Mouse (Mus musculus) limb, embryonic 14.5 days (tissue): ENCODE results near the gene Muc20. TPM values are rescaled to one million over a fixed set of nuclear protein-coding genes. Genes with fewer than 3 reads are reported as not detected.

Source experiments
- ATAC-seq: fragments of 200-750 bp; cut with Nextera tagmentation; 2 replicates; pipeline ENCODE4 v1.8.0; 2017; ENCODE audit warnings: low read depth, moderate number of reproducible peaks, moderate TSS enrichment; ENCODE audit not compliant: low FRiP score
- DNase-seq: peaks from one replicate; pipeline ENCODE4 v3.0.0-alpha.2; 2015; ENCODE audit warnings: low spot score
- H3K27ac ChIP-seq: fragments of 300-500 bp; sonication (generic); replicated peaks from 2 replicates; pipeline ENCODE4 v1.5.1; 2014; ENCODE audit warnings: low read depth, mild to moderate bottlenecking, low read length, moderate library complexity, mixed read lengths
- H3K27me3 ChIP-seq: fragments of 300-500 bp; sonication (generic); 2 replicates; pipeline ENCODE4 v1.6.1; 2014; ENCODE audit warnings: low read length, mixed read lengths; ENCODE audit not compliant: control insufficient read depth, insufficient read depth
- H3K36me3 ChIP-seq: fragments of 300-500 bp; sonication (generic); 2 replicates; pipeline ENCODE4 v1.6.1; 2014; ENCODE audit warnings: mild to moderate bottlenecking, low read length, moderate library complexity, mixed read lengths; ENCODE audit not compliant: control insufficient read depth, insufficient read depth
- H3K4me1 ChIP-seq: fragments of 300-500 bp; sonication (generic); 2 replicates; pipeline ENCODE4 v1.6.1; 2014; ENCODE audit warnings: antibody characterized with exemption, low read length, mixed read lengths; ENCODE audit not compliant: control insufficient read depth, insufficient read depth
- H3K4me2 ChIP-seq: fragments of 300-500 bp; sonication (generic); replicated peaks from 2 replicates; pipeline ENCODE4 v1.6.1; 2014; ENCODE audit warnings: low read depth, mild to moderate bottlenecking, low read length, moderate library complexity; ENCODE audit not compliant: severe bottlenecking
- H3K4me3 ChIP-seq: fragments of 300-500 bp; sonication (generic); replicated peaks from 2 replicates; pipeline ENCODE4 v1.5.1; 2014; ENCODE audit warnings: low read length
- H3K9ac ChIP-seq: fragments of 300-500 bp; sonication (generic); 2 replicates; pipeline ENCODE4 v1.6.1; 2014; ENCODE audit warnings: mild to moderate bottlenecking, low read depth, low read length, moderate library complexity; ENCODE audit not compliant: severe bottlenecking
- H3K9me3 ChIP-seq: fragments of 300-500 bp; sonication (generic); 2 replicates; pipeline ENCODE4 v1.6.1; 2016; ENCODE audit warnings: low read length; ENCODE audit not compliant: control insufficient read depth
- POLR2A ChIP-seq: fragments of 200-500 bp; IDR thresholded peaks from 2 replicates; pipeline ENCODE4 v1.8.0; 2012; ENCODE audit warnings: inconsistent platforms, mild to moderate bottlenecking, moderate library complexity, borderline replicate concordance; ENCODE audit not compliant: insufficient read depth, insufficient read length; ENCODE audit errors: extremely low read depth
- polyA plus RNA-seq, 2 experiments: library from polyadenylated mRNA; depleted of rRNA in 1 of 2; stranded (reverse) in 1 of 2; unstranded in 1 of 2; fragments of >200 nt; fragmentation: Nextera tagmentation in 1 of 2; extraction: Ambion mirVana in 1 of 2; gene quantifications; 2 replicates each; pipeline versions ENCODE4 v1.2.1 to v1.2.3; 2012 to 2014

Gene Muc20
- polyA plus RNA-seq, 2 experiments = 0.11 to 0.12 TPM

DNA sequence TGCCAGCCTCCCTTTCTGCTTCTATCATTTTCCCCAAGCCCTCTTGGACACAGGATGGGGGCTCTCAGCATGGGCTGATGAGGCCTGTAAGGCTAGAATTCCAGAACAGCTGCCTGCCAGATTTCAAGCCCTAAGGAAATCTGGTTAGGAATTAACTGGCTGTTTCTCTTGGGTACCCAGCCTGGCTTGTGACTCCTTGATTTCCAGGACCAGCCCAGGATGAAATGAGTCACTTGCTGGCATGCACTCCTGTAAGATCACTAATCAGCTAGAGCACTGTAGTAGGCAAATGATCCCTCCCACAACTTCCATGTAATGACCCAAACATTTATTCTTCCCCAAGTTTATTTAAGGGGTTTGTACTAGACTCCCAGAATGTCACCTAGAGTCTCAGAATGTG, 69.0 kb downstream of the Muc20 start:
- H3K9ac ChIP-seq = no peak overlapping the region
- no peaks in the 10 kb centered on the region for H3K27me3 ChIP-seq
- no peak overlapping the region for H3K27ac ChIP-seq
- H3K4me3 ChIP-seq = no peak overlapping the region
- H3K4me2 ChIP-seq = no peak overlapping the region
- ATAC-seq = no peak
- no peaks in the 10 kb centered on the region for H3K9me3 ChIP-seq
- DNase-seq = peak; percentile 30
- no peaks in the 10 kb centered on the region for H3K36me3 ChIP-seq
- H3K4me1 ChIP-seq = no peaks in the 10 kb centered on the region
- TF ChIP-seq POLR2A = no peak

Other genes with a start within 250 kb of the Muc20 start
- 28.6 and 33.6 TPM in 2 replicates for gene Tfrc, start 188.5 kb downstream of the Muc20 start, polyA plus RNA-seq (2012; rRNA removed)
- gene Tfrc, start 188.5 kb downstream of the Muc20 start, polyA plus RNA-seq (2014; fragmentation: Nextera tagmentation; extraction: Ambion mirVana) = 33.4 and 33.8 TPM in 2 replicates
- 98.1 and 141 TPM in 2 replicates for gene Tnk2, start 153.6 kb downstream of the Muc20 start, polyA plus RNA-seq (2012; rRNA removed)
- gene Tnk2, start 153.6 kb downstream of the Muc20 start, polyA plus RNA-seq (2014; fragmentation: Nextera tagmentation; extraction: Ambion mirVana) = 16.0 and 17.6 TPM in 2 replicates
- 0.01 and 0.04 TPM in 2 replicates for gene Muc4, start 61.5 kb downstream of the Muc20 start, polyA plus RNA-seq (2012; rRNA removed)
- gene Muc4, start 61.5 kb downstream of the Muc20 start, polyA plus RNA-seq (2014; fragmentation: Nextera tagmentation; extraction: Ambion mirVana) = not detected in 2 replicates
- gene Smbd1, start 13.0 kb upstream of the Muc20 start, polyA plus RNA-seq (2012; rRNA removed) = not detected in 2 replicates
- gene Smbd1, start 13.0 kb upstream of the Muc20 start, polyA plus RNA-seq (2014; fragmentation: Nextera tagmentation; extraction: Ambion mirVana) = not detected in 2 replicates
- gene Fyttd1, start 80.1 kb upstream of the Muc20 start, polyA plus RNA-seq (2012; rRNA removed) = 43.3 and 47.2 TPM in 2 replicates
- 113 and 128 TPM in 2 replicates for gene Fyttd1, start 80.1 kb upstream of the Muc20 start, polyA plus RNA-seq (2014; fragmentation: Nextera tagmentation; extraction: Ambion mirVana)
- gene Rubcn, start 80.3 kb upstream of the Muc20 start, polyA plus RNA-seq (2012; rRNA removed) = 35.7 and 42.7 TPM in 2 replicates
- 19.6 and 20.3 TPM in 2 replicates for gene Rubcn, start 80.3 kb upstream of the Muc20 start, polyA plus RNA-seq (2014; fragmentation: Nextera tagmentation; extraction: Ambion mirVana)
- gene Lrch3, start 116.7 kb upstream of the Muc20 start, polyA plus RNA-seq (2012; rRNA removed) = 56.3 and 68.0 TPM in 2 replicates
- 24.9 and 30.4 TPM in 2 replicates for gene Lrch3, start 116.7 kb upstream of the Muc20 start, polyA plus RNA-seq (2014; fragmentation: Nextera tagmentation; extraction: Ambion mirVana)